Mouse (Mus musculus): ENCODE data around the gene Mrpl14.

GRCm38 (mm10) chr17:45699039-45699740 is 13.1 kb downstream of the Mrpl14 start:
- TF ChIP-seq CTCF (IDR thresholded peaks at IDR 0.05; ENCODE audit: low read depth, low read length) (no peak), POLR2A (IDR thresholded peaks at IDR 0.05; ENCODE audit: borderline replicate concordance, low read depth, low read length) (no peak)
